Mouse (Mus musculus): ENCODE measurements at regions not wholly inside any gene's neighbourhood (a gene's known extent, or its start where the extent isn't known, plus 50 kb on each side); places are given as distances from the start of the nearest gene placed in this dataset.
"Not testable (repeated sequence)": the region's sequence is repeated elsewhere in the genome, so short reads cannot be mapped to it uniquely, and the experiment has no call there.

DNA sequence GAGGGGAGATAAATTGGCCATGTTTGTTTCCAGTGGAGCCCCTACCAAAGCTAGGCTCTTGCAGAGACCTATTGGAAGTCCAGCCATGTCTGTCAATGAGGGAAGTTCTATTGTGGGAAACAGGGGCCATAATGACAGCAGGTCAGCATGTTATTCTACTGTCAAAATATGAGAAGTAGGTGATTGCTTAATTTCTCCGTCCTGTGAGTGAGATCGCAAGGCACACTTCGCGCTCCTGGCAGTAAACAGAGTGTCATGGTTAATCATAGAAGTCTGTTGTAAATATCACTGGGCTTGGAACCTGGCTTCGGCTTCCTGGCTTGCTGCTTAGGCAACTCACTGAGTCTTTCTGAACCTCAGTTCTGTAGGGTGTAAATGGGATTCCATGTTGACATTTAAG, 72.5 kb upstream of the Ccdc122 start:
- no peak for DNase-seq (ENCODE audit: low read depth, low spot score)

DNA sequence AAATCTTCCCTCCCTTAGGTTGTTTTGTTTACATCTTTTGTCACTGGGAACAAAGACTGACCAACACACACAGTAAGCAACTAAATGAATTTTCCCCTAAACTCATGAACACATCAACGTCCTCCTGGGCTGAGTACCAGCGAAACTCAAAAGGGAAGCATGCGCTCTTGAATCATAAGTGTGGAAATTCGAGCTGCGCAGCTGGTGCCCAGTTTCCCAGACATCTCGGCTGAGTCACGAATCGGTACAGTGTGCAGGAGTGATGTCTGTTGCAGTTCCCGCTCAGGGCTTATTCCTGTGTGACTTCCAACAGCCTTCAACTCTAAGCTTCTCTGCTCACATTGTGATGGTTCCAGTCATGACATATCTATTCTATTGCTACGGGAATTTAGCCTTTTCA, 77.7 kb upstream of the Ccdc122 start:
- no peak for DNase-seq (ENCODE audit: low read depth, low spot score)

- no peak for DNase-seq (ENCODE audit: low read depth, low spot score)
These were observed 79.4 kb upstream of the Ccdc122 start for GRCm38 (mm10) chr14:76957136-76957535.

GRCm38 (mm10) chr14:76953171-76953570, 83.4 kb upstream of the Ccdc122 start:
- DNase-seq (ENCODE audit: low read depth, low spot score): no peak

DNA sequence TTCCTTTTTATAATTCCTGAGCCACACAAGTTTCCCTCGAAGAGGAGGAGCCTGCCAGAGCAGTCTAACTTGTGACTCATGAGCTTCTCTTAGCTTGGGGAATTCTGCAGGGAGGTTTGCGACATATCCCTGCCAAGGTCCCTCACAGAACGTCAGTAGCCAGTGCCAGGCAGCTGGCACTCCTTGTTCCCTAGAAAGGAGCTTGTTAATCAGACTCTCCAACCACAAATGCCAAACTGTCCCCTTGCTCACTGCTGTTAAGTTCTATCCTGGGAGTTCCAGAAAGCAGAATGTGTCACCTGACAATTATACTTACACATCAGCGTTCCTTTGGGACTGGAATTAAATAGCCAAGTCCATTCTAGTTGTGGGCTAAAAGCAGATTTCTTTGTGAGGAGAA, 85.1 kb upstream of the Ccdc122 start:
- DNase-seq (ENCODE audit: low read depth, low spot score): no peak

DNA sequence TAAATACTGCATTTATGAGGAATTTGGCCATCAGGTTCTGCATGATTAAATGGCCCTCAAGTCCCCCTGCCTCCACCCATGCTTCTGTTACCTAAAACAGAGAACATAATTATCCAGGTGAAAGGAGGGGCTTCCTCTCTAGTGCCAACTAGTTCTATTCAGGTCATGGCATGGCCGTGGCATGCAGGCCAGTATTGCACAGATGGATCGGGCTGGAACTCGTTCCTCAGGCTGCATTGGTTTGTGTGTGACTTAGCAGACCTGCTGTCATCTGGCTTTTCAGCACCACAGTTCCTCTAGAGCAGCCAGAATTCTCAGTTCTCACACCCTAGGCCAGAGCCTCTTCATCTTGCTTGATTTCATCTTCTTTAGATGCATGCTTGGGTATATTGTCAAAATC, 87.2 kb upstream of the Ccdc122 start:
- DNase-seq (ENCODE audit: low read depth, low spot score): no peak

GRCm38 (mm10) chr14:76948948-76949347, 87.6 kb upstream of the Ccdc122 start:
- no peak for DNase-seq (ENCODE audit: low read depth, low spot score)

- no peak for DNase-seq (ENCODE audit: low read depth, low spot score)
These were observed 88.1 kb upstream of the Ccdc122 start for GRCm38 (mm10) chr14:76948481-76948880.

- no peak for DNase-seq (ENCODE audit: low read depth, low spot score)
These were observed 89.4 kb upstream of the Ccdc122 start for GRCm38 (mm10) chr14:76947148-76947547.

GRCm38 (mm10) chr14:76945626-76946025, 90.9 kb upstream of the Ccdc122 start:
- no peak for DNase-seq (ENCODE audit: low read depth, low spot score)

GRCm38 (mm10) chr14:76941474-76942212, 94.9 kb upstream of the Ccdc122 start:
- DNase-seq (ENCODE audit: low read depth, low spot score): no peak

- DNase-seq (ENCODE audit: low read depth, low spot score): no peak
These were observed 96.1 kb upstream of the Ccdc122 start for GRCm38 (mm10) chr14:76940507-76940906.

- no peak for DNase-seq (ENCODE audit: low read depth, low spot score)
These were observed 99.9 kb upstream of the Ccdc122 start for GRCm38 (mm10) chr14:76936671-76937070.

- DNase-seq (ENCODE audit: low read depth, low spot score): not testable (repeated sequence)
These were observed 100.5 kb upstream of the Ccdc122 start for GRCm38 (mm10) chr14:76936051-76936450.

DNA sequence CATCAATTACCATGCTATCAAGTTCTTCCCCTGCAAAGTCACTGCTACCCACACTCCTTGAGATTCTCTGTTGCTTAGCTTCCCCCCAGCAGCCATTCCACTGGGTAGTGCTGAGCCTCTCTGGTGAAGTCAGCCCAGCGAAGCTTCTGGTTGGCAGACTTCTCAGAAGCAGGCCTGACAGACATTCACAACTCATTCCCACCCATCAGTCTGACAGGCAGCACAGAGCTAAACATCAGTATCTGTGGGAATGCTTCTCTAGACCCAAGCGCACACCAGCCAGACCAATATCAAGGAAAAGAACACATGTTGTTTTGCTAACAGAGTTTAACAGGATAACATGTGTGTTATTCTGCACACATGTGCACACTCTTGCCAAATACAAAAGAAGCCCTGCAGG, 101.1 kb upstream of the Ccdc122 start:
- DNase-seq (ENCODE audit: low read depth, low spot score): no peak

GRCm38 (mm10) chr14:76932890-76933289, 103.7 kb upstream of the Ccdc122 start:
- no peak for DNase-seq (ENCODE audit: low read depth, low spot score)

DNA sequence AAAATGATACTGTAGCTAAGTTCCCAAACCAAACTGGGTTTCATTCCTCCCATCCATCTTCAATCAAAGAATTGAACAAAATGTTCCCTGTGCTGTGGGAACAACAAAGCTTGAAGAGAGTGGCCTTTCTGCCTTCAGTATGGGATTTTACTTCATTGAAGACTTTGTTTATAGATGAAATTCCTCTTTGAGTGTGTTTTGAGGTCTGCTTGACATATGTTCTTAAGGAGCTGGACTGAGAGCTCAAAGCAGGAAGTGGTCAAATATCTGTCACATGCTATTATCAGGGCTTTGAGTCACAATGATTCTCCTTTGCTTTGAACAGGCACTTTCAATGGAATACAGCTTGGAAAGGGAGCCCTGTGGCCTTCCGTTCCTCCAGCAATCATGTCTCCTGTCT, 105.2 kb upstream of the Ccdc122 start:
- DNase-seq (ENCODE audit: low read depth, low spot score): no peak

GRCm38 (mm10) chr14:76929562-76929961, 107.0 kb upstream of the Ccdc122 start:
- DNase-seq (ENCODE audit: low read depth, low spot score): no peak

DNA sequence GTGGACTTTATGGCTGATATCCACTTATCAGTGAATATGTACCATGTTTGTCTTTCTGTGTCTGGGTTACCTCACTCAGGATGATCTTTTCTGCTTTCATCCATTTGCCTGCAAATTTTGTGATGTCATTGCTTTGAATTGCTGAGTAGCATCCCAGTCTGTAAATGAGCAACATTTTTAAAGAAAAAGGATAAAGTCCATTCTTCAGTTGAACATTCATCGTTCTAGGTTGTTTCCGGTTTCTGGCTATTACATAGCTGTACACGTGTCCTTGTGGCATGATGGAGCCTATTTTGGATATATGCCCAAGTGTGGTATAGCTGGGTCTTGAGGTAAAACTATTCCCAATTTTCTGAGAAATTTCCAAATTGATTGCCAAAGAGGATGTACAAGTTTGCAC, 107.9 kb upstream of the Ccdc122 start:
- no peak for DNase-seq (ENCODE audit: low read depth, low spot score)

DNA sequence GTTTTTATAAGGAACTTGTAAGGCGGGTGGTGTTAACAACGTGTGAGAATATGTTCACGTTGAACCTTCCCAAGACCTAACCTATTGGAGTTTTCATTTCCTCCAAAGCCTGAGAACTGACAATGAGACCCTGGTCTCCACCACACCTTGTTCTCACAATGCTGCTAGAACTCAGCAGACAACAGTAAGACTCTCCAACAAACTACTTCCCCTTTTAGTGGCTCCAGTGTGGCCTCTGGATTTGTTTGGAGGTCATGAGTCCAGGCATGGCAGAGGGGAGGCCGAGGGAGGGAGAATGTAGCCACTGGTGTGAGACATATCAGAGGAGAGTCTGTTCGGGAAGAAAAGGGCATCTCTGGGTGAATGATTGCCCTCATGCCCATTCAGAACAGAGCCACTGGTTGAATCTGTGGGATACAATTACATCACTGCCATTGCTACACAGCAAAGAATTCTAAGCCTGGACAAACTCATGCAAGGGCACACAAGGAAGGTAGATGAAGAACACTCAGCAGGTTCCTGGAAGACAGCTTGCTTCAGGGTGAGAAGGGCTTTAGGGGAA, 109.2 kb upstream of the Ccdc122 start:
- no peak for DNase-seq (ENCODE audit: low read depth, low spot score)

DNA sequence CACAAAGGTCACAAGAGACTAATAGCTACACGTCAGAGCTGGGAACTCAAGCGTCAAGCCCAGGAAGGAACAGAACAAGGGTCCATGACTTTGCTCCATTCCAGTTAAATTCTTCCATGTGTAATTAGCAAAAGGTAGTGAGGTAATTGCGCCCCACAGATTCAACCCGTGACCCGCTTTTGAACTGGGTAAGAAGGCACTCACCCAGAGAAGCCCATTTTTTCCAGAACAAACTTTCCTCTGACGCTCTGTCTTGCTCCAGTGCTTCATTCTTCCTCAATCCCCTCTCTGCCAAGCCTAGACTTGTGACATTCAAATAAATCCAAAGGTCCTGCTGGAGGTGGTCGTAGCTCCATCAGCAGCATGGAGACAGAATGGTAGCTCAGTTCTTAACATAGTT, 110.2 kb upstream of the Ccdc122 start:
- no peak for DNase-seq (ENCODE audit: low read depth, low spot score)

DNA sequence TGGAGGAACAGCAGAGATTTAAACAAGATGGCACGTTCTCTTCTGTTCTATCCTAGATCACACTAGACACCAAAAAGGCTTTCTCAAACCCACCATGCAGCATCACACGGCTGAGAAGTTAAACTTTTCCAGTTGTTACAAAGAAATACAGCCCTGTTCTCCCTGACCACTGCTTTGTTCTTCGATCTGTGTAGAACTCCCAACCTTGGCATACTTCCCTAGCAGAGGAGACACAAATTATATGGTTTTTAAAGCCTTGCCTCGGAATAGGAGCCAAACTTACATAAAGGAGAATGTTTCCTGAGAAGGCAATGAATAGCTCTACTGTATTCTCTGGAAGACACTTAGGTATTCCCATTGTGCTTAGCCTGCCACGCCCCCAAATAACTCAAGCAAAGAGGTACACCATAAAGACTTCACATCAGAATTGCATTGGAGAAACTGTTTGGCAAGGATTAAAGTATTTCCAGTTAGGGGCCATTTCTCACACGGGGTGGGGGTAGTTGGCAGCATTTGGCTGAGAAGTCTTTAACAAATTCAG, 114.1 kb upstream of the Ccdc122 start:
- no peak for DNase-seq (ENCODE audit: low read depth, low spot score)

GRCm38 (mm10) chr14:76918091-76918490, 118.5 kb upstream of the Ccdc122 start:
- no peak for DNase-seq (ENCODE audit: low read depth, low spot score)
